Mouse (Mus musculus) liver, embryonic 12.5 days (tissue): ENCODE data around the gene Nars2. TPM values are rescaled to one million over a fixed set of nuclear protein-coding genes. Genes with fewer than 3 reads are reported as not detected.

Experiments used
- polyA plus RNA-seq: library from polyadenylated mRNA; unstranded; fragments of >200 nt; fragmentation: Nextera tagmentation; extraction: Ambion mirVana; gene quantifications from 2 replicates; pipeline ENCODE4 v1.2.1, GENCODE M21; 2016

Gene Nars2
- polyA plus RNA-seq, 1 experiment from 2014 or later = 21.8 TPM

Other genes with a start within 250 kb of the Nars2 start
- 3.8 and 4.1 TPM in 2 replicates for gene Gab2, start 130.1 kb downstream of the Nars2 start, polyA plus RNA-seq